Mouse (Mus musculus) brain, embryonic 14.5 days (tissue): ENCODE data around the gene Fam206a.

Experiments used
- CTCF ChIP-seq: fragments of 200-500 bp; IDR thresholded peaks from 2 replicates; pipeline ENCODE4 v1.5.1; 2012; ENCODE audit warnings: inconsistent platforms, mild to moderate bottlenecking, moderate library complexity, borderline replicate concordance; ENCODE audit not compliant: insufficient read depth, insufficient read length; ENCODE audit errors: extremely low read depth
- POLR2A ChIP-seq: fragments of 200-500 bp; IDR thresholded peaks from 2 replicates; pipeline ENCODE4 v1.6.1; 2012; ENCODE audit warnings: mild to moderate bottlenecking, inconsistent platforms, borderline replicate concordance; ENCODE audit not compliant: poor library complexity, insufficient read depth, insufficient read length, severe bottlenecking; ENCODE audit errors: extremely low read depth

DNA sequence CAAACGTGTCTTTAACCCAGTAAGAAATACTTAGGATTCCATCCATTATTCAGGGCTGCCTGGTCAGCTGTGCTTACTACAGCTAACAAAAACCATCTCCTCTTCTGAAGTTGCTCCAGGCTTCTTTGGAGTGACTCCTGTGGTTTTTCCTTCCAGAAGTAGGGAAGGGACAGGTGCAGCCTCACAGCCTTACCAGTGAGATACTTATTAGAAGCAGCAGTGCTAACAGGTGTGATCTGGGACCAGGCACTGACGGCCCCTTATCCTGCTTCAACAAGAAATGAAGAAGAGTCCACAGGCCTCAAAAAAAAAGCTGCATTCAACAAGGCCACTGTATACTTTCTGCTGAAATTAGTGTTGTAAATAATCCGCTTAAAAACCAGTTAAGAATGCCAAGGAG lies 9.5 kb downstream of the Fam206a start:
- TF ChIP-seq CTCF (no peak), POLR2A (no peak)
